Mouse (Mus musculus): Measurements from ENCODE around the gene Slc25a43. TPM values are rescaled to one million over a fixed set of nuclear protein-coding genes. Genes with fewer than 3 reads are reported as not detected.

Slc25a43 gene
- total RNA-seq, 2 experiments from 2014 or later: 0.32 TPM; not detected in 1

DNA sequence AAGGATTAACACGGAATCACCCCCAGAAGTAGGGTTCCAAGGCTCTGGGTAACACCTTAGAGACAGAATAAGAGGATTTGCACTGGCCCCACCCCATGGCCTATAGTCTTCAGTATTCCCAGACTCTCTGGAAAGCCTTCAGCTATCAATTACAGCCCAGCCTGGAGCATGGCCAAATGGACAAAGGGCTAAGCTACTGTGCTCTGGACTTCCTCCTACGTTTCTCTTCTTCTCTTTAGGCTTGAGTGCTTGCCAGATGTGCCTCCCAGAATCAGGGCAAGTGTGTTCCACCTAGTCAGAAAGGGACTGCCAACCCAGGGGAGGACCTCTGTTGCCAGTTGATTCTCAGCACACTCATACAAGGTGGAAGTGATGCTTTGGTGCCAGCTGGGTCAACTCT is 81.6 kb downstream of the Slc25a43 start:
- no peak for DNase-seq

Other genes starting within 250 kb of the Slc25a43 start
- 10 to 100 TPM in 1 of 2 experiments, 1 to 10 TPM in 1; 7.2 to 11.7 TPM for gene Pgrmc1, start 145.5 kb upstream of the Slc25a43 start, total RNA-seq (2021)
- 1 to 10 TPM; 1.6 to 1.8 TPM for gene Akap17b, start 98.3 kb upstream of the Slc25a43 start, total RNA-seq (2021)
- 10 to 100 TPM; 78.5 to 87.7 TPM for gene Slc25a5, start 52.0 kb downstream of the Slc25a43 start, total RNA-seq (2021)
- gene Ube2a, start 130.2 kb downstream of the Slc25a43 start, total RNA-seq (2021): 10 to 100 TPM; 35.5 to 42.7 TPM
- 10 to 100 TPM; 10.9 to 11.2 TPM for gene C330007P06Rik, start 130.5 kb downstream of the Slc25a43 start, total RNA-seq (2021)
- gene Nkrf, start 159.2 kb downstream of the Slc25a43 start, total RNA-seq (2021): 1 to 10 TPM; 2.3 to 2.4 TPM
- gene Sept6, start 248.1 kb downstream of the Slc25a43 start, total RNA-seq (2021): 1 to 10 TPM; 2.7 to 2.9 TPM

All from gastrocnemius, postnatal 25 days (tissue).